Mouse (Mus musculus) brain, embryonic 18.5 days (tissue): ENCODE data around the gene Gm20736.
"Not testable (repeated sequence)": the region's sequence is repeated elsewhere in the genome, so short reads cannot be mapped to it uniquely, and the experiment has no call there.

Experiments
- DNase-seq: peaks from one replicate; pipeline ENCODE4 v3.0.0-alpha.2; 2012; ENCODE audit warnings: low read depth, low spot score

Gene Gm20736

GRCm38 (mm10) chrY:65377390-65377789 lies at the start of gene Gm20736:
TSS of gene Gm20736 (plus strand) at chrY:65377690.
- not testable (repeated sequence) for DNase-seq
